Mouse (Mus musculus): ENCODE results near the gene Stam2.

DNA sequence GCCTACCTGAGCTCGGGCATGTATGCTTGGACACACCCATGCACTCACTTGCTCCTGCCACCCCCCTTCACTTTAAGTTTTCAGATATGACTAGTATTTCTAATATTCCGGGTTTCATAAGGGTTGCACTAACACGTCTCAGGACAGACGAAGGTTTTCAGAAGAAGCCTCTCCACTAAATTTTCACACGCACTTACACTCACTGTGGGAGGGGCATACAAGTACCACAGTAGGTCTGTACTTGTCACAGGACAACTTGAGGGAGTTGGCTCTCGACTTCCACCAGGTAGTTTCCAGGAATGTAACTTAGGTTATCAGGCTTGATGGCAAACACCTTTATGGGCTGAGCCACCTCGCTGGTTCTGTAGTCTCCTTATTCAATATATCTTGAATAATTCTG lies 8.4 kb downstream of the Stam2 start:
- TF ChIP-seq CTCF (IDR thresholded peaks at IDR 0.05; ENCODE audit: extremely low read depth, insufficient read depth, insufficient read length, insufficient replicate concordance) (no peak), POLR2A (IDR thresholded peaks at IDR 0.05; ENCODE audit: low read depth, low read length) (no peak)
